Mouse (Mus musculus): ENCODE measurements around the gene Acod1. TPM values are rescaled to one million over a fixed set of nuclear protein-coding genes. Genes with fewer than 3 reads are reported as not detected.
A peak's percentile ranks its signal among the peaks of the same experiment; 100 is the strongest.

Gene Acod1
- polyA plus RNA-seq (2014; fragmentation: Nextera tagmentation; extraction: Ambion mirVana): 0.16 and 0.25 TPM in 2 replicates

GRCm38 (mm10) chr14:103046677-103047076, at the start of gene Acod1:
Gene Acod1, plus strand, starts transcription at chr14:103046977.
- peaks cover 4% of the 10 kb centered on the region; the same call in 1 of the 2 replicates for H3K4me1 ChIP-seq (replicated peaks; ENCODE audit: control insufficient read depth, insufficient read depth, low read length)
- WGBS: 78% methylated on average over 2 of the region's 2 CpGs
- DNase-seq (ENCODE audit: low spot score): no peak
- no peak for ATAC-seq (replicated peaks; ENCODE audit: low FRiP score)
- no peaks in the 10 kb centered on the region for H3K9me3 ChIP-seq (ENCODE audit: control insufficient read depth, low read length)
- no peak within 1 kb of the TSS for H3K4me3 ChIP-seq (ENCODE audit: low read depth, low read length)
- H3K9ac ChIP-seq (ENCODE audit: low read depth, low read length): no peak within 1 kb of the TSS
- no peak within 1 kb of the TSS for H3K27ac ChIP-seq (ENCODE audit: low read depth, low read length)
- H3K36me3 ChIP-seq (ENCODE audit: control insufficient read depth, insufficient read depth, low read length): no peaks in the 10 kb centered on the region
- no peak within 1 kb of the TSS for H3K4me2 ChIP-seq
- H3K27me3 ChIP-seq (replicated peaks; ENCODE audit: control insufficient read depth, insufficient read depth, low read length): no peaks in the 10 kb centered on the region

- no peak overlapping the region for H3K4me3 ChIP-seq (ENCODE audit: low read depth, low read length)
- 54% methylated on average over 4 of the region's 4 CpGs for WGBS
- H3K27ac ChIP-seq (ENCODE audit: low read depth, low read length): no peak overlapping the region
- H3K4me2 ChIP-seq: no peak overlapping the region
- H3K4me1 ChIP-seq (replicated peaks; ENCODE audit: control insufficient read depth, insufficient read depth, low read length): no peaks in the 10 kb centered on the region; the same call in 1 of the 2 replicates
- no peaks in the 10 kb centered on the region for H3K36me3 ChIP-seq (ENCODE audit: control insufficient read depth, insufficient read depth, low read length)
- no peaks in the 10 kb centered on the region for H3K9me3 ChIP-seq (ENCODE audit: control insufficient read depth, low read length)
- no peak overlapping the region for H3K9ac ChIP-seq (ENCODE audit: low read depth, low read length)
- no peak for ATAC-seq (replicated peaks; ENCODE audit: low FRiP score)
- DNase-seq (ENCODE audit: low spot score): no peak
- H3K27me3 ChIP-seq (replicated peaks; ENCODE audit: control insufficient read depth, insufficient read depth, low read length): no peaks in the 10 kb centered on the region
These were observed 39.0 kb upstream of the Acod1 start for GRCm38 (mm10) chr14:103007737-103008136.

GRCm38 (mm10) chr14:103011782-103012181, 35.0 kb upstream of the Acod1 start:
- no peak overlapping the region for H3K27ac ChIP-seq (ENCODE audit: low read depth, low read length)
- no peaks in the 10 kb centered on the region for H3K27me3 ChIP-seq (replicated peaks; ENCODE audit: control insufficient read depth, insufficient read depth, low read length)
- no peak overlapping the region for H3K4me2 ChIP-seq
- no peaks in the 10 kb centered on the region; the same call in 1 of the 2 replicates for H3K4me1 ChIP-seq (replicated peaks; ENCODE audit: control insufficient read depth, insufficient read depth, low read length)
- ATAC-seq (replicated peaks; ENCODE audit: low FRiP score) (no peak), DNase-seq (ENCODE audit: low spot score) (no peak)
- 22% methylated on average over 5 of the region's 5 CpGs for WGBS
- no peaks in the 10 kb centered on the region for H3K9me3 ChIP-seq (ENCODE audit: control insufficient read depth, low read length)
- H3K9ac ChIP-seq (ENCODE audit: low read depth, low read length): no peak overlapping the region
- H3K36me3 ChIP-seq (ENCODE audit: control insufficient read depth, insufficient read depth, low read length): no peaks in the 10 kb centered on the region
- no peak overlapping the region for H3K4me3 ChIP-seq (ENCODE audit: low read depth, low read length)

- H3K4me1 ChIP-seq (replicated peaks; ENCODE audit: control insufficient read depth, insufficient read depth, low read length): no peaks in the 10 kb centered on the region; the same call in 1 of the 2 replicates
- ATAC-seq (replicated peaks; ENCODE audit: low FRiP score): peak; percentile 88
- H3K4me2 ChIP-seq: peak overlapping the region; percentile 20; the same call in 1 of the 2 replicates
- no peak overlapping the region for H3K4me3 ChIP-seq (ENCODE audit: low read depth, low read length)
- H3K9ac ChIP-seq (ENCODE audit: low read depth, low read length): no peak overlapping the region
- no peak for DNase-seq (ENCODE audit: low spot score)
- H3K9me3 ChIP-seq (ENCODE audit: control insufficient read depth, low read length): no peaks in the 10 kb centered on the region
- no peak overlapping the region for H3K27ac ChIP-seq (ENCODE audit: low read depth, low read length)
- no peaks in the 10 kb centered on the region for H3K27me3 ChIP-seq (replicated peaks; ENCODE audit: control insufficient read depth, insufficient read depth, low read length)
- no peaks in the 10 kb centered on the region for H3K36me3 ChIP-seq (ENCODE audit: control insufficient read depth, insufficient read depth, low read length)
- WGBS: 20% methylated on average over 4 of the region's 4 CpGs
These were observed 34.1 kb upstream of the Acod1 start for GRCm38 (mm10) chr14:103012563-103013150.

- H3K9ac ChIP-seq (ENCODE audit: low read depth, low read length): no peak overlapping the region
- no peak overlapping the region for H3K27ac ChIP-seq (ENCODE audit: low read depth, low read length)
- H3K9me3 ChIP-seq (ENCODE audit: control insufficient read depth, low read length): no peaks in the 10 kb centered on the region
- no peak overlapping the region for H3K4me2 ChIP-seq
- H3K4me1 ChIP-seq (replicated peaks; ENCODE audit: control insufficient read depth, insufficient read depth, low read length): no peaks in the 10 kb centered on the region; the same call in 1 of the 2 replicates
- DNase-seq (ENCODE audit: low spot score): no peak
- 41% methylated on average over 5 of the region's 5 CpGs for WGBS
- H3K27me3 ChIP-seq (replicated peaks; ENCODE audit: control insufficient read depth, insufficient read depth, low read length): no peaks in the 10 kb centered on the region
- H3K36me3 ChIP-seq (ENCODE audit: control insufficient read depth, insufficient read depth, low read length): no peaks in the 10 kb centered on the region
- ATAC-seq (replicated peaks; ENCODE audit: low FRiP score): no peak
- H3K4me3 ChIP-seq (ENCODE audit: low read depth, low read length): no peak overlapping the region
These were observed 29.8 kb upstream of the Acod1 start for GRCm38 (mm10) chr14:103017009-103017408.

GRCm38 (mm10) chr14:103020046-103020445, 26.7 kb upstream of the Acod1 start:
- ATAC-seq (replicated peaks; ENCODE audit: low FRiP score) (no peak), DNase-seq (ENCODE audit: low spot score) (no peak)
- Histone ChIP-seq H3K4me2 (no peak overlapping the region), H3K9ac (ENCODE audit: low read depth, low read length) (no peak overlapping the region), H3K4me3 (ENCODE audit: low read depth, low read length) (no peak overlapping the region), H3K27ac (ENCODE audit: low read depth, low read length) (no peak overlapping the region), H3K4me1 (replicated peaks; ENCODE audit: control insufficient read depth, insufficient read depth, low read length) (no peaks in the 10 kb centered on the region), H3K36me3 (ENCODE audit: control insufficient read depth, insufficient read depth, low read length) (no peaks in the 10 kb centered on the region), H3K27me3 (replicated peaks; ENCODE audit: control insufficient read depth, insufficient read depth, low read length) (no peaks in the 10 kb centered on the region), H3K9me3 (ENCODE audit: control insufficient read depth, low read length) (no peaks in the 10 kb centered on the region)
- WGBS: 78% methylated on average over 2 of the region's 2 CpGs

- Histone ChIP-seq H3K4me1 (replicated peaks; ENCODE audit: control insufficient read depth, insufficient read depth, low read length) (no peaks in the 10 kb centered on the region), H3K9me3 (ENCODE audit: control insufficient read depth, low read length) (no peaks in the 10 kb centered on the region), H3K4me2 (no peak overlapping the region), H3K4me3 (ENCODE audit: low read depth, low read length) (no peak overlapping the region), H3K9ac (ENCODE audit: low read depth, low read length) (no peak overlapping the region), H3K36me3 (ENCODE audit: control insufficient read depth, insufficient read depth, low read length) (no peaks in the 10 kb centered on the region), H3K27me3 (replicated peaks; ENCODE audit: control insufficient read depth, insufficient read depth, low read length) (no peaks in the 10 kb centered on the region), H3K27ac (ENCODE audit: low read depth, low read length) (no peak overlapping the region)
- no peak for DNase-seq (ENCODE audit: low spot score)
- 64% methylated on average over 2 of the region's 2 CpGs for WGBS
- no peak for ATAC-seq (replicated peaks; ENCODE audit: low FRiP score)
These were observed 17.6 kb upstream of the Acod1 start for GRCm38 (mm10) chr14:103029203-103029602.

GRCm38 (mm10) chr14:103033271-103033823, 13.4 kb upstream of the Acod1 start:
- H3K36me3 ChIP-seq (ENCODE audit: control insufficient read depth, insufficient read depth, low read length): no peaks in the 10 kb centered on the region
- no peak overlapping the region for H3K4me2 ChIP-seq
- DNase-seq (ENCODE audit: low spot score): no peak
- peak; percentile 41; the same call in 1 of the 2 replicates for ATAC-seq (replicated peaks; ENCODE audit: low FRiP score)
- 57% methylated on average over 10 of the region's 10 CpGs for WGBS
- no peaks in the 10 kb centered on the region for H3K9me3 ChIP-seq (ENCODE audit: control insufficient read depth, low read length)
- no peak overlapping the region for H3K9ac ChIP-seq (ENCODE audit: low read depth, low read length)
- no peak overlapping the region for H3K27ac ChIP-seq (ENCODE audit: low read depth, low read length)
- H3K4me3 ChIP-seq (ENCODE audit: low read depth, low read length): no peak overlapping the region
- no peaks in the 10 kb centered on the region for H3K4me1 ChIP-seq (replicated peaks; ENCODE audit: control insufficient read depth, insufficient read depth, low read length)
- H3K27me3 ChIP-seq (replicated peaks; ENCODE audit: control insufficient read depth, insufficient read depth, low read length): no peaks in the 10 kb centered on the region

GRCm38 (mm10) chr14:103034076-103034475, 12.7 kb upstream of the Acod1 start:
- ATAC-seq (replicated peaks; ENCODE audit: low FRiP score) (no peak), DNase-seq (ENCODE audit: low spot score) (no peak)
- H3K4me3 ChIP-seq (ENCODE audit: low read depth, low read length): no peak overlapping the region
- 84% methylated on average over 9 of the region's 9 CpGs for WGBS
- no peaks in the 10 kb centered on the region for H3K27me3 ChIP-seq (replicated peaks; ENCODE audit: control insufficient read depth, insufficient read depth, low read length)
- no peak overlapping the region for H3K4me2 ChIP-seq
- no peaks in the 10 kb centered on the region for H3K36me3 ChIP-seq (ENCODE audit: control insufficient read depth, insufficient read depth, low read length)
- no peaks in the 10 kb centered on the region for H3K9me3 ChIP-seq (ENCODE audit: control insufficient read depth, low read length)
- no peak overlapping the region for H3K9ac ChIP-seq (ENCODE audit: low read depth, low read length)
- H3K27ac ChIP-seq (ENCODE audit: low read depth, low read length): no peak overlapping the region
- no peaks in the 10 kb centered on the region for H3K4me1 ChIP-seq (replicated peaks; ENCODE audit: control insufficient read depth, insufficient read depth, low read length)

Data from liver, embryonic 11.5 days (tissue).